Mouse (Mus musculus) lung, adult 18-20 months (tissue): ENCODE data around the gene Dido1.

Experiments used
- DNase-seq, 2 experiments: peaks; one replicate each; pipeline ENCODE4 v3.0.0; 2022; ENCODE audit warnings: mixed read lengths in 2 of 2

Dido1 gene

GRCm38 (mm10) chr2:180709923-180710272, at the start of gene Dido1, which contains the start of gene Gid8:
Dido1 (minus strand) TSS chr2:180709999.
Gid8 (plus strand) TSS chr2:180710117.
- peak; percentile 97 to 98 for DNase-seq

- DNase-seq, result no peak
Measured at GRCm38 (mm10) chr2:180758513-180759263, 48.9 kb upstream of the Dido1 start.

- no peak for DNase-seq
Measured at GRCm38 (mm10) chr2:180756786-180757185, 47.0 kb upstream of the Dido1 start.

- DNase-seq, result no peak
Measured at GRCm38 (mm10) chr2:180755896-180756295, 46.1 kb upstream of the Dido1 start.

GRCm38 (mm10) chr2:180754976-180755688, 45.3 kb upstream of the Dido1 start:
- no peak for DNase-seq

GRCm38 (mm10) chr2:180748904-180749303, 39.1 kb upstream of the Dido1 start:
- no peak for DNase-seq

GRCm38 (mm10) chr2:180746569-180747192, 36.9 kb upstream of the Dido1 start:
- no peak for DNase-seq

- DNase-seq, result peak; percentile 75 to 85
Measured at GRCm38 (mm10) chr2:180745248-180745927, 35.6 kb upstream of the Dido1 start.

- no peak for DNase-seq
Measured at GRCm38 (mm10) chr2:180743321-180743720, 33.5 kb upstream of the Dido1 start.

GRCm38 (mm10) chr2:180742820-180743219, 33.0 kb upstream of the Dido1 start:
- DNase-seq, result no peak

GRCm38 (mm10) chr2:180741421-180741820, 31.6 kb upstream of the Dido1 start:
- DNase-seq, result no peak

- no peak for DNase-seq
Measured at GRCm38 (mm10) chr2:180740349-180740748, 30.6 kb upstream of the Dido1 start.

GRCm38 (mm10) chr2:180737984-180738383, 28.2 kb upstream of the Dido1 start:
- DNase-seq, result no peak

- no peak for DNase-seq
Measured at GRCm38 (mm10) chr2:180735232-180735631, 25.4 kb upstream of the Dido1 start.

GRCm38 (mm10) chr2:180731984-180732383, 22.2 kb upstream of the Dido1 start:
- no peak for DNase-seq

- no peak for DNase-seq
Measured at GRCm38 (mm10) chr2:180731036-180731435, 21.2 kb upstream of the Dido1 start.

GRCm38 (mm10) chr2:180727613-180728021, 17.8 kb upstream of the Dido1 start:
- DNase-seq, result no peak

- peak in 1 of 2 experiments; percentile 56 for DNase-seq
Measured at GRCm38 (mm10) chr2:180726658-180727442, 17.1 kb upstream of the Dido1 start.

GRCm38 (mm10) chr2:180725856-180726629, 16.2 kb upstream of the Dido1 start:
- DNase-seq, result no peak

- no peak for DNase-seq
Measured at GRCm38 (mm10) chr2:180725414-180725778, 15.6 kb upstream of the Dido1 start.

- peak; percentile 86 to 87 for DNase-seq
Measured at GRCm38 (mm10) chr2:180724585-180725413, 15.0 kb upstream of the Dido1 start, which contains the start of gene Slc17a9. Slc17a9 (plus strand) TSS chr2:180725263.
